Comparison of ENCODE assay signal across 10 mouse cellular contexts in genomic region chr9:73091747-73092146, GRCm38 (mm10). TPM values are rescaled to one million over a fixed set of nuclear protein-coding genes. Genes with fewer than 3 reads are reported as not detected.
A peak's percentile ranks its signal among the peaks of the same experiment; 100 is the strongest.
DNase-seq lines count a peak whose midpoint lies in the region; ATAC-seq and TF ChIP-seq lines count a peak whose summit lies in the region.
"Had no signal": no experiment of that assay in that cellular context is flagged by ENCODE, and none has a peak within 500 bp of the region (broad histone marks: within the 10 kb centered on the region; RNA-seq: fewer than 3 reads in every experiment).

No protein-coding gene starts in this region.

- WGBS in liver, embryonic 14.5 days (ENCODE audit: insufficient replicate concordance) = 0% methylated on average over 1 of the region's 1 CpGs
- WGBS in forebrain, postnatal 0 days = 0% methylated on average over 1 of the region's 1 CpGs

- no peaks in the 10 kb centered on the region for H3K36me3 ChIP-seq in liver, embryonic 14.5 days (replicated peaks; ENCODE audit: control insufficient read depth, insufficient read depth, low read depth)
- H3K36me3 ChIP-seq in forebrain, postnatal 0 days (ENCODE audit: insufficient read depth) = no peaks in the 10 kb centered on the region
- H3K36me3 ChIP-seq: hindbrain, embryonic 15.5 days; neural tube, embryonic 12.5 days had no signal

- no peak overlapping the region for H3K9ac ChIP-seq in liver, embryonic 14.5 days (replicated peaks)
- H3K9ac ChIP-seq in forebrain, postnatal 0 days = no peak overlapping the region
- H3K9ac ChIP-seq: hindbrain, embryonic 15.5 days; neural tube, embryonic 12.5 days had no signal

- H3K4me2 ChIP-seq in liver, embryonic 14.5 days (ENCODE audit: low read depth) = no peak overlapping the region
- no peak overlapping the region for H3K4me2 ChIP-seq in forebrain, postnatal 0 days (ENCODE audit: low read depth)
- H3K4me2 ChIP-seq: hindbrain, embryonic 15.5 days; neural tube, embryonic 12.5 days had no signal

- ATAC-seq in liver, embryonic 14.5 days (ENCODE audit: insufficient read depth) = no peak
- peak; percentile 35 for ATAC-seq in activated CD4-positive, CD25-positive, alpha-beta regulatory T cell, adult 4 months
- peak; percentile 66 for ATAC-seq in forebrain, postnatal 0 days
- ATAC-seq in megakaryocyte progenitor cell, adult 5-6 weeks (replicated peaks; ENCODE audit: poor library complexity) = peak; percentile 42; the same call in 1 of the 2 replicates
- ATAC-seq in erythroblast, adult 5-6 weeks (replicated peaks; ENCODE audit: low FRiP score, poor library complexity, severe bottlenecking) = no peak

- no peak for TF ChIP-seq EP300 in liver, embryonic 14.5 days (IDR thresholded peaks at IDR 0.05; ENCODE audit: low read depth)

- no peaks in the 10 kb centered on the region for H3K27me3 ChIP-seq in liver, embryonic 14.5 days (ENCODE audit: control insufficient read depth, insufficient read depth, low read length)
- no peaks in the 10 kb centered on the region for H3K27me3 ChIP-seq in forebrain, postnatal 0 days (ENCODE audit: insufficient read depth, low read length)
- H3K27me3 ChIP-seq: neural tube, embryonic 12.5 days had no signal

- no peaks in the 10 kb centered on the region for H3K4me1 ChIP-seq in liver, embryonic 14.5 days (replicated peaks; ENCODE audit: control insufficient read depth in 2 of 2, insufficient read depth in 2 of 2, low read length in 1 of 2)
- H3K4me1 ChIP-seq in forebrain, postnatal 0 days (ENCODE audit: insufficient read depth) = no peaks in the 10 kb centered on the region
- H3K4me1 ChIP-seq: neural tube, embryonic 12.5 days had no signal

- no peak overlapping the region for H3K4me3 ChIP-seq in liver, embryonic 14.5 days (ENCODE audit: insufficient read depth in 1 of 2, low read depth in 2 of 2, low read length in 2 of 2)
- H3K4me3 ChIP-seq in forebrain, postnatal 0 days (ENCODE audit: low read depth, low read length) = no peak overlapping the region
- H3K4me3 ChIP-seq: hindbrain, embryonic 15.5 days; neural tube, embryonic 12.5 days had no signal

- no peaks in the 10 kb centered on the region for H3K9me3 ChIP-seq in liver, embryonic 14.5 days (ENCODE audit: control insufficient read depth, low read length)
- no peaks in the 10 kb centered on the region for H3K9me3 ChIP-seq in forebrain, postnatal 0 days (ENCODE audit: low read length)
- H3K9me3 ChIP-seq: hindbrain, embryonic 15.5 days; neural tube, embryonic 12.5 days had no signal

- DNase-seq in cerebellum, adult 18-20 months = peak; percentile 53 to 57
- DNase-seq in cerebellum, adult 11-12 months = no peak
- DNase-seq in liver, embryonic 14.5 days (ENCODE audit: low read depth in 3 of 3, low spot score in 3 of 3) = no peak
- DNase-seq in liver = no peak
- DNase-seq in forebrain, postnatal 0 days = peak; percentile 76

- no peak overlapping the region for H3K27ac ChIP-seq in liver, embryonic 14.5 days
- no peak overlapping the region for H3K27ac ChIP-seq in forebrain, postnatal 0 days (ENCODE audit: low read depth, low read length)
- H3K27ac ChIP-seq: hindbrain, embryonic 15.5 days; neural tube, embryonic 12.5 days had no signal

- peak; percentile 77 for TF ChIP-seq CTCF in liver, embryonic 14.5 days (IDR thresholded peaks at IDR 0.05; ENCODE audit: low read depth)
- TF ChIP-seq CTCF in forebrain, postnatal 0 days (IDR thresholded peaks at IDR 0.05; ENCODE audit: low read depth) = peak; percentile 94

RNA-seq across cellular contexts. Expression of gene Khdc3, which starts 9.9 kb away (rescaled TPM):
- polyA plus RNA-seq in liver, embryonic 14.5 days (2012; rRNA removed) = 0.05 and 0.08 TPM in 2 replicates
- polyA plus RNA-seq in liver, embryonic 14.5 days (2014; fragmentation: Nextera tagmentation; extraction: Ambion mirVana) = not detected in 2 replicates
- polyA plus RNA-seq in activated CD4-positive, CD25-positive, alpha-beta regulatory T cell, adult 4 months (2017; shearing (Covaris generic)) = under 1 TPM; 0.40 to 0.46 TPM
- total RNA-seq in forebrain, postnatal 0 days (2014; rRNA removed) = 1.1 TPM in 1 of 2 replicates, not detected in the other
- 0.08 TPM in 1 of 2 replicates, not detected in the other for polyA plus RNA-seq in forebrain, postnatal 0 days (2015; fragmentation: Nextera tagmentation; extraction: Ambion mirVana)
- 0.44 and 0.78 TPM in 2 replicates for total RNA-seq in megakaryocyte progenitor cell, adult 5-6 weeks (2015)
- total RNA-seq in megakaryocyte progenitor cell, adult 5-6 weeks (2017) = 0.20 and 0.92 TPM in 2 replicates
- total RNA-seq in erythroblast, adult 5-6 weeks (2015; ENCODE audit: low replicate concordance) = not detected in 2 replicates
- not detected in 2 replicates for total RNA-seq in erythroblast, adult 5-6 weeks (2017; ENCODE audit: low replicate concordance)
- polyA plus RNA-seq: neural tube, embryonic 12.5 days had no signal

RNA-seq across cellular contexts. Expression of gene Gm20509, which starts 10.5 kb away (rescaled TPM):
- polyA plus RNA-seq in liver, embryonic 14.5 days (2012; rRNA removed) = not detected in 2 replicates
- not detected in 2 replicates for polyA plus RNA-seq in liver, embryonic 14.5 days (2014; fragmentation: Nextera tagmentation; extraction: Ambion mirVana)
- polyA plus RNA-seq in activated CD4-positive, CD25-positive, alpha-beta regulatory T cell, adult 4 months (2017; shearing (Covaris generic)) = not detected
- total RNA-seq in forebrain, postnatal 0 days (2014; rRNA removed) = not detected in 2 replicates
- not detected in 2 replicates for polyA plus RNA-seq in forebrain, postnatal 0 days (2015; fragmentation: Nextera tagmentation; extraction: Ambion mirVana)
- not detected in 2 replicates for total RNA-seq in megakaryocyte progenitor cell, adult 5-6 weeks (2015)
- 0.37 TPM in 1 of 2 replicates, not detected in the other for total RNA-seq in megakaryocyte progenitor cell, adult 5-6 weeks (2017)
- not detected in 2 replicates for total RNA-seq in erythroblast, adult 5-6 weeks (2015; ENCODE audit: low replicate concordance)
- total RNA-seq in erythroblast, adult 5-6 weeks (2017; ENCODE audit: low replicate concordance) = not detected in 2 replicates
- polyA plus RNA-seq: hindbrain, embryonic 15.5 days; neural tube, embryonic 12.5 days had no signal

RNA-seq across cellular contexts. Expression of gene Rsl24d1, which starts 21.5 kb away (rescaled TPM):
- polyA plus RNA-seq in liver, embryonic 14.5 days (2012; rRNA removed) = 22.3 and 29.7 TPM in 2 replicates
- polyA plus RNA-seq in liver, embryonic 14.5 days (2014; fragmentation: Nextera tagmentation; extraction: Ambion mirVana) = 49.5 and 54.9 TPM in 2 replicates
- 10 to 100 TPM; 84.0 to 93.8 TPM for polyA plus RNA-seq in activated CD4-positive, CD25-positive, alpha-beta regulatory T cell, adult 4 months (2017; shearing (Covaris generic))
- total RNA-seq in forebrain, postnatal 0 days (2014; rRNA removed) = 88.2 and 99.1 TPM in 2 replicates
- polyA plus RNA-seq in forebrain, postnatal 0 days (2015; fragmentation: Nextera tagmentation; extraction: Ambion mirVana) = 115 and 119 TPM in 2 replicates
- 137 and 140 TPM in 2 replicates for total RNA-seq in megakaryocyte progenitor cell, adult 5-6 weeks (2015)
- 232 and 254 TPM in 2 replicates for total RNA-seq in megakaryocyte progenitor cell, adult 5-6 weeks (2017)
- 18.3 and 26.1 TPM in 2 replicates for total RNA-seq in erythroblast, adult 5-6 weeks (2015; ENCODE audit: low replicate concordance)
- 13.4 and 34.7 TPM in 2 replicates for total RNA-seq in erythroblast, adult 5-6 weeks (2017; ENCODE audit: low replicate concordance)

RNA-seq across cellular contexts. Expression of gene Rab27a, which starts 47.1 kb away (rescaled TPM):
- polyA plus RNA-seq in liver, embryonic 14.5 days (2012; rRNA removed) = 1.8 and 2.8 TPM in 2 replicates
- 1.6 and 1.7 TPM in 2 replicates for polyA plus RNA-seq in liver, embryonic 14.5 days (2014; fragmentation: Nextera tagmentation; extraction: Ambion mirVana)
- polyA plus RNA-seq in activated CD4-positive, CD25-positive, alpha-beta regulatory T cell, adult 4 months (2017; shearing (Covaris generic)) = 10 to 100 TPM; 33.8 to 42.7 TPM
- 3.9 and 5.6 TPM in 2 replicates for total RNA-seq in forebrain, postnatal 0 days (2014; rRNA removed)
- polyA plus RNA-seq in forebrain, postnatal 0 days (2015; fragmentation: Nextera tagmentation; extraction: Ambion mirVana) = 1.1 and 2.3 TPM in 2 replicates
- 63.5 and 65.1 TPM in 2 replicates for total RNA-seq in megakaryocyte progenitor cell, adult 5-6 weeks (2015)
- total RNA-seq in megakaryocyte progenitor cell, adult 5-6 weeks (2017) = 161 and 179 TPM in 2 replicates
- total RNA-seq in erythroblast, adult 5-6 weeks (2015; ENCODE audit: low replicate concordance) = 21.7 and 22.2 TPM in 2 replicates
- total RNA-seq in erythroblast, adult 5-6 weeks (2017; ENCODE audit: low replicate concordance) = 27.3 and 28.9 TPM in 2 replicates

RNA-seq across cellular contexts. Expression of gene Pigb, which starts 51.6 kb away (rescaled TPM):
- polyA plus RNA-seq in liver, embryonic 14.5 days (2012; rRNA removed) = 3.4 and 4.3 TPM in 2 replicates
- polyA plus RNA-seq in liver, embryonic 14.5 days (2014; fragmentation: Nextera tagmentation; extraction: Ambion mirVana) = 5.2 and 6.7 TPM in 2 replicates
- polyA plus RNA-seq in activated CD4-positive, CD25-positive, alpha-beta regulatory T cell, adult 4 months (2017; shearing (Covaris generic)) = 10 to 100 TPM; 13.0 to 15.6 TPM
- 8.2 and 10.3 TPM in 2 replicates for total RNA-seq in forebrain, postnatal 0 days (2014; rRNA removed)
- 7.8 and 10.0 TPM in 2 replicates for polyA plus RNA-seq in forebrain, postnatal 0 days (2015; fragmentation: Nextera tagmentation; extraction: Ambion mirVana)
- total RNA-seq in megakaryocyte progenitor cell, adult 5-6 weeks (2015) = 35.3 and 47.1 TPM in 2 replicates
- total RNA-seq in megakaryocyte progenitor cell, adult 5-6 weeks (2017) = 7.4 and 7.8 TPM in 2 replicates
- 4.0 and 4.6 TPM in 2 replicates for total RNA-seq in erythroblast, adult 5-6 weeks (2015; ENCODE audit: low replicate concordance)
- total RNA-seq in erythroblast, adult 5-6 weeks (2017; ENCODE audit: low replicate concordance) = 3.1 and 4.0 TPM in 2 replicates

Comparison
In these comparisons a context has a peak if more than half of its experiments do, and no peak if none do; other contexts are left out.
1. DNase-seq: peak in cerebellum, adult 18-20 months (2 of 2) and forebrain, postnatal 0 days (single experiment); none in cerebellum, adult 11-12 months (single experiment), liver, embryonic 14.5 days (0 of 3) and liver (single experiment).
2. ATAC-seq: peak in activated CD4-positive, CD25-positive, alpha-beta regulatory T cell, adult 4 months (single experiment), forebrain, postnatal 0 days (single experiment) and megakaryocyte progenitor cell, adult 5-6 weeks (single experiment); none in liver, embryonic 14.5 days (single experiment) and erythroblast, adult 5-6 weeks (single experiment).